Mouse (Mus musculus) bone marrow macrophage, adult 2 months (primary cell): Measurements from ENCODE around the gene Elof1. TPM values are rescaled to one million over a fixed set of nuclear protein-coding genes. Genes with fewer than 3 reads are reported as not detected.
"Not testable (repeated sequence)": the region's sequence is repeated elsewhere in the genome, so short reads cannot be mapped to it uniquely, and the experiment has no call there.

ENCODE experiments used
- H3K27ac ChIP-seq: 2 replicates; pipeline ENCODE4 v1.5.1; 2012; ENCODE audit warnings: low read depth, low read length; ENCODE audit not compliant: insufficient read depth
- H3K4me1 ChIP-seq: 2 replicates; pipeline ENCODE4 v1.6.1; 2012; ENCODE audit warnings: low read length; ENCODE audit not compliant: control insufficient read depth, insufficient read depth
- H3K4me3 ChIP-seq: 2 replicates; pipeline ENCODE4 v1.5.1; 2012; ENCODE audit warnings: mild to moderate bottlenecking, low read length, moderate library complexity; ENCODE audit not compliant: insufficient read depth
- CTCF ChIP-seq: IDR thresholded peaks from 2 replicates; pipeline ENCODE4 v1.5.1; 2012; ENCODE audit warnings: low read depth, mild to moderate bottlenecking, low read length, moderate library complexity
- POLR2A ChIP-seq: IDR thresholded peaks from 2 replicates; pipeline ENCODE4 v1.6.1; 2012; ENCODE audit warnings: mild to moderate bottlenecking, low read depth, low read length, borderline replicate concordance
- polyA plus RNA-seq: library from polyadenylated mRNA; stranded (reverse); fragments of >200 nt; gene quantifications from 2 replicates; pipeline ENCODE4 v1.2.4, GENCODE M21; 2012; ENCODE audit not compliant: missing spikeins, insufficient read depth, insufficient read length

Elof1 gene
- polyA plus RNA-seq, 1 experiment = 62.3 TPM

- Histone ChIP-seq H3K4me3 (peak overlapping the region; percentile 36), H3K4me1 (no peaks in the 10 kb centered on the region)
- TF ChIP-seq POLR2A = no peak
- TF ChIP-seq CTCF = peak; percentile 60
Observed at GRCm38 (mm10) chr9:22095854-22096307, 21.1 kb downstream of the Elof1 start.

GRCm38 (mm10) chr9:22092746-22093145 is 24.2 kb downstream of the Elof1 start:
- H3K4me1 ChIP-seq = no peaks in the 10 kb centered on the region
- no peak overlapping the region for H3K4me3 ChIP-seq
- H3K27ac ChIP-seq = no peak overlapping the region
- TF ChIP-seq POLR2A (no peak), CTCF (no peak)

More at GRCm38 (mm10) chr9:22095854-22096307, 21.1 kb downstream of the Elof1 start:
- H3K27ac ChIP-seq = no peak overlapping the region

GRCm38 (mm10) chr9:22089986-22090385 is 27.0 kb downstream of the Elof1 start:
- no peak overlapping the region for H3K27ac ChIP-seq
- H3K4me1 ChIP-seq = peaks cover 4% of the 10 kb centered on the region; the same call in 1 of the 2 replicates
- no peak overlapping the region for H3K4me3 ChIP-seq
- TF ChIP-seq CTCF (no peak), POLR2A (no peak)

GRCm38 (mm10) chr9:22089281-22089680 is 27.7 kb downstream of the Elof1 start:
- Histone ChIP-seq H3K27ac (no peak overlapping the region), H3K4me1 (peaks cover 4% of the 10 kb centered on the region; the same call in 1 of the 2 replicates), H3K4me3 (no peak overlapping the region)
- TF ChIP-seq CTCF (no peak), POLR2A (no peak)

GRCm38 (mm10) chr9:22087034-22087618 is 29.8 kb downstream of the Elof1 start:
- Histone ChIP-seq H3K4me3 (no peak overlapping the region), H3K27ac (no peak overlapping the region), H3K4me1 (peaks cover 4% of the 10 kb centered on the region; the same call in 1 of the 2 replicates)
- TF ChIP-seq CTCF (no peak), POLR2A (no peak)

GRCm38 (mm10) chr9:22086012-22086411 is 31.0 kb downstream of the Elof1 start:
- TF ChIP-seq POLR2A (no peak), CTCF (no peak)
- H3K4me3 ChIP-seq = peak overlapping the region; percentile 82
- peaks cover 4% of the 10 kb centered on the region; the same call in 1 of the 2 replicates for H3K4me1 ChIP-seq
- H3K27ac ChIP-seq = no peak overlapping the region

GRCm38 (mm10) chr9:22085022-22085834 is 31.7 kb downstream of the Elof1 start, which contains the start of gene Ecsit:
Ecsit (minus strand) TSS chr9:22085438.
- TF ChIP-seq POLR2A (no peak), CTCF (0 out of 2 replicates have a peak, but pooled peaks have one; percentile 9)
- Histone ChIP-seq H3K4me1 (peaks cover 4% of the 10 kb centered on the region; the same call in 1 of the 2 replicates), H3K27ac (peak within 1 kb of the TSS; percentile 18; the same call in 1 of the 2 replicates), H3K4me3 (peak within 1 kb of the TSS; percentile 82)

- Histone ChIP-seq H3K27ac (no peak overlapping the region), H3K4me1 (peaks cover 4% of the 10 kb centered on the region; the same call in 1 of the 2 replicates), H3K4me3 (peak overlapping the region; percentile 82)
- no peak for TF ChIP-seq POLR2A
- no peak for TF ChIP-seq CTCF
Observed at GRCm38 (mm10) chr9:22084667-22085021, 32.3 kb downstream of the Elof1 start.

GRCm38 (mm10) chr9:22076223-22076622 is 40.7 kb downstream of the Elof1 start:
- no peak for TF ChIP-seq POLR2A
- no peak for TF ChIP-seq CTCF
- Histone ChIP-seq H3K4me3 (no peak overlapping the region), H3K27ac (no peak overlapping the region), H3K4me1 (no peaks in the 10 kb centered on the region)

GRCm38 (mm10) chr9:22075778-22076177 is 41.2 kb downstream of the Elof1 start:
- H3K27ac ChIP-seq, H3K4me1 ChIP-seq, H3K4me3 ChIP-seq: not testable (repeated sequence)
